Mouse (Mus musculus) left cerebral cortex, postnatal 4 days (tissue): ENCODE data around the gene Fndc5. TPM values are rescaled to one million over a fixed set of nuclear protein-coding genes. Genes with fewer than 3 reads are reported as not detected.

Source experiments
- DNase-seq: peaks from one replicate; pipeline ENCODE4 v3.0.0-alpha.2; 2022
- intact Hi-C: fragments of 180-260 bp; cut with DNase I; formaldehyde crosslinking; loops from one replicate; pipeline ENCODE4 v1.15.1; 2025
- total RNA-seq, 2 experiments: library from RNA; stranded (reverse); gene quantifications; 2 replicates each; pipeline ENCODE4 v1.2.3; 2021

Gene Fndc5
- total RNA-seq = 10 to 100 TPM; 16.4 to 18.0 TPM

DNA sequence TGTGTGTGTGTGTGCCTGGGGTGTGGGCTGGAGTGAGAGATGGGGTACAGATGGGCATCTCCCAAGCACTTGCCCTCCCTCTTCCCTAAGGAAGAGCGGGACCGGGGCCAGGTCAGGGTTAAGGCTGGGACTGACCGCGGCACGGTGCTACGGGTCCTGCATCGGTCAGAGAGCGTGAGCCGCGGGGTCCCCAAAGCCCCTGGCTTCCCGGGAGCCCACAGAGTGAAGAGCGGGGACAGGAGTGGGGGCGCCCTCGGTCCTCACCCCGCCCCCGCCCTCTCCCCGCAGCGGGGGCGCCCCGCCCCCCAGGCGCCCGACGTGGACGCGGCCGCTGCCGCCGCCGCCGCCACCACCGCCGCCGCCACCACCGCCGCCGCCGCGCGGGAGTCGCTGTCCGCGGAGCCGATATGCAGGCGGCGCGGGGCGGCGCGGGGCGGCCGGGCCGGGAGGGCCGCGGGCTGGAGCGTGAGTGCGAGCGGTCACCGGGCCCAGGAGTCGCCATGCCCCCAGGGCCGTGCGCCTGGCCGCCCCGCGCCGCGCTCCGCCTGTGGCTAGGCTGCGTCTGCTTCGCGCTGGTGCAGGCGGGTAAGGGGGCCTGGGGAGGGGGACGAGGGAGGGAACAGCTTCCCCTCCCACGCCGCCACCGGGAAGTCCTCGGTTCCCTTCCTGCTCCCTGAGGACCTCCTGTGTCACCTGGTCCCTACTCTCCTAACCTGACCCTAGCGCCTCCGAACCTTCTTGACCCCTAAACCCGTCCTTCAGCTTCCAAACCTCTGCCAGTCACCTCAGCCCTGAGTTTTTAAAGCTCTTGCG lies at the start of gene Fndc5:
Gene Fndc5, plus strand, starts transcription at position 421 of the 813 bp plus-strand sequence.
- intact Hi-C loops = no loop called here
- DNase-seq = no peak

- intact Hi-C loops = loop anchor here (5.0 kb wide), 1 partner anchor 116 kb away; no protein-coding TSS in a partner anchor
- DNase-seq = no peak
These were observed 48.9 kb upstream of the Fndc5 start for GRCm38 (mm10) chr4:129087850-129088249.

DNA sequence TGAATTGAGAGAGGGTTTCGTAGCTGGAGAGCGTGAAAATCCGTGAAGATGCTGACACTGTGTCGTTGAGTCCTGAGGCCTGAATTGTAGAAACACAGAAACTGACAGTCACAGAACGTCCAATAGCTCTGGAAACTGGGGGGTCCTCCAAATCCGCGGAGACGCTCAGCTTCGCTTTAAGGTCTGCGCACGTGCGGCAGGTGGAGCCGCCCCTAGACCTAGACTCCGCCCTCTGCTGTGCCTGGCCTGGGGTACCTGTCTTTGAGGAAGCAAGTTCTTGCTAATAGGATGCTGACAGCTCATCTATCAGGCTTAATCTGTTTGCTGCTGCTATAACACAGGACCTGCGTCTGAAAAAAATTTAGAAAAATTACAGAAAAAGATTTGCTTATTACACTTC lies 41.5 kb upstream of the Fndc5 start:
- intact Hi-C loops = no loop called here

DNA sequence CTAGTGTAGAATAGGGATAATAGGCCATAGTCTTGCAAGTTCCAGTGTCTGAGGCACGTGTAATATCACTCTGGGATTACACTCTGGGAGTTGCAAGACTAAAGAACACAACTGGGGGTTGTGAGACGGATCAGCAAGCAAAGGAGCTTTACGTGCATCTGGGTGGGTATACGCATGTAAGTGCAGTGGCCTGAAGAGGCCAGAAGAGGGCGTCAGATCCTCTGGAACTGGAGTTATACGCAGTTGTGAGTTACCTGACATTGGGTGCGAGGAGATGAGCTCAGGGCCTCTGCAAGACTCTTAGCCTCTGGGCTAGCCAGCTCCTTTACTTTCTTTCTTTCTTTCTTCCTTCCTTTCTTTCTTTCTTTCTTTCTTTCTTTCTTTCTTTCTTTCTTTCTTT lies 39.8 kb upstream of the Fndc5 start:
- DNase-seq = no peak
- intact Hi-C loops = no loop called here

More for the DNA sequence above, 41.5 kb upstream of the Fndc5 start:
- DNase-seq = no peak

GRCm38 (mm10) chr4:129102133-129102829 lies 34.5 kb upstream of the Fndc5 start:
- no peak for DNase-seq
- intact Hi-C loops = no loop called here

DNA sequence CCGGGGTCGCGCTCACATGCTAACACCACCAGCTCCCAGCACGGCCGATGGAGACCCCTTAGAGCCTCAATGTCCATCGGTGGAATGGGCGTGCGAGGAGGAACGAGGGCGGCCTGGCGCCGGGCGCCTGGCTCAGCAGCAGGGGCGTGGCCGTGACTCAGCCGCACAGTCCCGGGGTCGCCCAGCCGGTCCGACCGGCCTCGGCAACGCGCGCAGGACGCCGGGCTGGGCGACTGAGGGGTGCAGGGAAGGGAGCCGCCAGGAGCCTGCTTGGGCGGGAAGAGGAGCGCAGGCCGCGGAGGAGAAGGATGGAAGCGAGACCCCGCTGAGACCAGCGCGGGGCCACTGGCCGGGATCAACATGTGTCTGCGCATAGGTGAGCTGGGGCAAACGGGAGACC lies 31.4 kb upstream of the Fndc5 start, which contains the start of gene Tmem54:
Gene Tmem54, plus strand, starts transcription at position 193 of the 400 bp plus-strand sequence.
- no peak for DNase-seq
- intact Hi-C loops = no loop called here

DNA sequence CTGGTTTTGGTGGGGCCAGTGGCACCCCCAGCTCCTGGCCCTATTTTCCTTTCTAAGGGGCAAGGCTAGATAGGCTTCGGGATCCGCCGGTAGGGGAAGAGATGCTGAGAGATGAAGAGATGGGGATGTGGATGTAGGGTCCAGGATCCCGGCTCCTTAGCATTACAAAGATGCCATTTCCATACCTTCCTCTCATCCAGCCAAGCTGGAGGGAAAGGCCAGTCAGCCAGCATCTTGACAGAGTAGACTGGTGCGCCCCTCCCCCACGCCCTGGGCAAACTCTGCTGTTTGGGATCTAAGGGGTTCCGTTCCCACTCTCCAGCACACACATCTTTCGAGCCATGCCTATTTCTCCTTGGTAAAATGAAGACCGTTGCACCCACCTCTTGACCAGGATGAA lies 30.7 kb upstream of the Fndc5 start:
- intact Hi-C loops = no loop called here
- DNase-seq = no peak

DNA sequence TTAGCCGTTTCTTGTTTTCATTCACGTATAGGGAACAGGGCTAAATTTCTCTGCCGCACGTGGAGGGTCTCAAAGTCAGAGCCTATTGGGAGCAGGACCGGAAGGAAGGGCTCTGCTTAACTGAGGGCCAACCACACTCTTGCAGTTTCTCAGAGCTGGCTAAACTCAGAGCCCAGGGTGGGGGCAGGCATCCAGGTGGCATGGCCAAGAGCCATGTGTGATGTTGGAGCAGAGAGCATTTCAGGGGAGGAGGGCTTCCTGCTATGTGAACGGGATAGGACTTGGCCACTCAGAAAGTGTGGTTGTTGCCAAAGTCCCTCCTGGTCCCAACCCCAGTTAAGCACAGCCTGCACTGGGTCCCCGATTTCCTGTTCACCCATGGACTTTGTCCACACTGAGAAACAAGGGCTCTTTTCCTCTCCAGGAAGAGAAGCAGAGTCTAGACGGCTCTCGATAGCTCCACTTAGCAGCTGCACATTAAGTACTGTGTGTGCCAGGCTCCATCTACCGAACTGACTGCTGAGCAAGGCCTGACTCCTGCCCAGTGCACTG lies 29.4 kb upstream of the Fndc5 start:
- peak; percentile 74 for DNase-seq
- intact Hi-C loops = no loop called here

- DNase-seq = no peak
These were observed 28.2 kb upstream of the Fndc5 start for GRCm38 (mm10) chr4:129108624-129109023.

GRCm38 (mm10) chr4:129110804-129111203 lies 26.0 kb upstream of the Fndc5 start:
- no peak for DNase-seq
- intact Hi-C loops = no loop called here

More at GRCm38 (mm10) chr4:129108624-129109023, 28.2 kb upstream of the Fndc5 start:
- intact Hi-C loops = no loop called here

- peak; percentile 45 for DNase-seq
- intact Hi-C loops = no loop called here
These were observed 25.4 kb upstream of the Fndc5 start for GRCm38 (mm10) chr4:129111350-129111749.

DNA sequence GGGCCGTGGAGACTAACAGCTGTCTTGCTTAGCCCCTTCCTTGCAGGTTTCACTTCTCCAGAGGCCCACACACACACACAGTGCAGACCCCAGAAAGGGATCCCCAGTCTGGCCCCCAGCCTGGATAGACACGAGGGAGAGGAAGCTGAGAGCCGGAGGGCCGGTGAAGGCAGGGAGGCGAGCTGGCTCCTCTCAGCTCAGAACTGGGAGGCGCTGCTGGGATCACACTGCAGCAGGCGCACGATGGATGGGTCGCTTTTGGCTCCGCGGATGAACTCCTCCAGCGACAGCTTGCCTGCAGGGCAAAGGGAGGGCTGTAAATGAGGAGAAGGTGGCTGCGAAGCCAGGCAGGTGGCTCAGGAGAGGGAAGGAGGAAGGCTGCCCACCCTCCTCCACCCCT lies 24.6 kb upstream of the Fndc5 start:
- peak; percentile 56 for DNase-seq
- intact Hi-C loops = no loop called here

DNA sequence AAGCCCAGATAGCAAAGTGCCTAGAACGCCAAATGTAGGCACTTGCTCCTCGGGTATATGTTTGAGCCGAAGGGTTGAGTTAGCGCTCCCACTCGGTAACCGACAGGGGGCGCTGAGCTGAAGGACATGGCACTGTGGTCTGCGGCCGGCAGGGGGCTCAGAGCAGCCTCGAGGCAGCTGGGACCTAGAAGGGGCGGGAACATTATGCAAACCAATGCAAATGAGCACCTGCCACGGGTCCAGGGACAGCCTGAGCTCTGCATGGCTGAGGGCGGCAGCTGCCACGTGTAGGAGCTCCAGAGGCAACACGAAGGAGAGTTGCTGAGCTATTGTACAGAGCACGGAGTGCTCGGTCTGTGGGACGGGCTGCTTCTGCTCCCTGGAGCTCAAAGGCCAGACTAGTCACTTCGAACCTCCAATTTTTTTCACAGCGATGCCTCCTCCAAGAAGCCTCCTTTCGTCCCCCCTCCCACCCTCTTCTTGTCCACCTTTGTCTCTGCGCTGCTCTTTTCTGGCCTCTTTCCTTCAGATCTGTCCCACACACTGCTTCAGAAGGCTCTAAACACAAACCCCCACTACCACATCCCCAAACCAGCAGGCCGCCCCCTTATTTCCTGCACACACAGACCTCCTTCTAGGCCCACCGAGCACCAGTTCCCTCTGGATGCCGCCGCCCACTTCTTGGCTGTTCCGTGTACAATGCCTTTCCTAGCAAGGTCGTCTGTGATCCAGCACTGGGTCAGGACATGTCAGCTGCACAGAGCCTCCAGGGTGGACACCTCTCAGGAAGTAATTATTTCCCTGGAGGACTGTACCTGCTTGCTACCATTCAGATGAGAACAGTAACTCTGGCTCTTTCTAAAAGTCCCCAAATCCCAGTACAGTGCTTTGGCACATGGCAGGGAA lies 23.5 kb upstream of the Fndc5 start:
- intact Hi-C loops = no loop called here

GRCm38 (mm10) chr4:129116703-129117102 lies 20.1 kb upstream of the Fndc5 start:
- intact Hi-C loops = no loop called here
- DNase-seq = no peak

More for the DNA sequence above, 23.5 kb upstream of the Fndc5 start:
- DNase-seq = peak; percentile 97

DNA sequence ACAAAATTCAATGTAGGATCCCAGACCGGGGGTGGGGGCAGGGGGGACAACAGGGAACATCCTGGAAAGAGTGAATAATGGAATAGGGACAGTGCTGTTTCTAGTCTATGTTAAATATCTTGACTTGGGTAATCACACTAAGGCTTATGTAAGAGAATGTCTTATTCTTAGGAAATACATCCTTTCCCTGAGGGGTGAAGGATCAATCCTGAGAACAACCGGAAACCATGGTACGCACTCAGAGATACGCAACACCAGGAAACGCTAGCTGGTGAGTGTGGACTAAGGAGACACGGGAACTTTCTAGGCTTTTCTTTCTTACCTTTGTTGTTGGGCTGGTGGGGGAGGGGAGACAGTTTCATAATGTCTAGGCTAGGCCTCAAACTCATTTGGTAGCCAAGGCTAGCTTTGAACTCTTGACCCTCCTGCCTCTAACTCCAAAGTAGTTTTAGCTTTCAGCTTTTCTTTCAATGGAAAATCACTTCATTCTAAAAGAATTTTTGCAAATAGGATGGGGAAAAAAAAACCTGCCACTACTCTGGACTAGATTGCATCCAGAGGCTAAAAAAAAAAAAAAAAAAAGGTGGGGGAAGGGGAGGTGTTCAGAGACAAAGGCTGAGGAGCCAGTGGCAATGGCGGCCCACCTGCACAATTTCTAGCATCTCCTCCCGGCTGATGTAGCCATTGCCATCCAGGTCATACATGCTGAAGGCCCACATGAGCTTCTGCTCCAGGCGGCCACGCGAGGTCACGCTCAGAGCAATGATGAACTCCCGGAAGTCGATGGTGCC lies 18.9 kb upstream of the Fndc5 start:
- intact Hi-C loops = no loop called here
- no peak for DNase-seq

DNA sequence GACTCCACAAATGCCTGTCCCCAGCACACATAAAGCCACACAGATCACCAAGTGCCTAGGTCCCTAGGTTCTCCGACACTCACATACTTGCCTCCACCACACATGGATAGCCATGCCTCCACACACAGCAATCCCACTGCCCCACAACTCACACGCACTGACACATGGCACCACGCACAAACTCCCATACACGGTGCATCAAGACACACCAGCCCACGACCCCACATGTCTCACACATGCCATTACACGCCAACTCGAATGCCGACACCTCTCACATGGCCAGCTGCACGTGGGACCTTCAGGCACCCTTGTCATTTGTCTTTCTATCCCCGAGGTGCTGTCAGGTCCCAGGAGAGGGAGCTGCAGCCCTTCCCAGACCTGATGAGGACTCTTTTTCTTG lies 17.1 kb upstream of the Fndc5 start:
- intact Hi-C loops = no loop called here
- no peak for DNase-seq

DNA sequence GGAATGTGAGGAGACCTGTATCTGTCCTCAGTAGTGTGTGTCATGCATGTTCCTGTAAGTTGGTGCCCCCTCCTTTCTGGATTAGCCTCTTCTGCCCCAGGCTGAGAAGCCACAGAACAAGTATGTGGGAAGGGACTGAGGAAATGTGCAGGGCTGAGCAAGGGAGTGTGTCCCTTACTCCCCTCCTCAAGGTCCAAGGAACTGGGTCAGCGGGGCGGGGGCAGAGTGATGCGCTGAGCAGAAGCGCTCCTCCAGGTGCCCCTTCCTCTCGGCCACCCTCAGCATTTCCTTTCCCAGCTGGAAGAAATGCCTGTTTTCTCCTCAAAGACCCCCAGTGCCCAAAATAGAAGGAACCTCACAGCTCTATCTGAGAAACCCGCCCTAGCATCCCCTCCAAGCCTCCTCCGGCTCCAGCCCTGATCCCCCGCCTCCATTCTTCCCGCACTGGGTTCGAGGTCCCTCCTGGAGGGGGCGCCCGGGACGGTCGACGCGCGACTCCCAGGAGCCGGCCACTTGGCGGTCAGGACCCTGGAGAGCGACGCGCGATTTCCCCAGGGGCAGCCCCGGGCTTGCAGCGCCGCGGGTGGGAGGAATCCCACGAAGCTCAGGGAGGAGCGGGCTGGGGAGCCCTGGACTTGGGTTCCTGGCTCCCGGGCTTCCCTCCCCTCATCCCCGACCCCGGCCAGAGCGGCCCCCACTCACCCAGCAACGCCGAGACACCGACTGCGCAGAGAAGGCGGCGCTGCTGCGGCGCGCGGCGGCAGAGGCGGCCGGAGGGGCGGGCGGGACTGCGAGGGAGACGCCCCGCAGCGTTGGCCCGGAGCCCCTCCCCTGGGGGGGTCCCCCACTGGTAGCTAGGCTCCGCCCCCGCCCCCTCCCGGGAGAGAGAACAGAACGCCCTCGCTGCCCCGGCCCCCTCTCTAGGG lies 16.0 kb upstream of the Fndc5 start:
- intact Hi-C loops = no loop called here
- peak; percentile 42 for DNase-seq

DNA sequence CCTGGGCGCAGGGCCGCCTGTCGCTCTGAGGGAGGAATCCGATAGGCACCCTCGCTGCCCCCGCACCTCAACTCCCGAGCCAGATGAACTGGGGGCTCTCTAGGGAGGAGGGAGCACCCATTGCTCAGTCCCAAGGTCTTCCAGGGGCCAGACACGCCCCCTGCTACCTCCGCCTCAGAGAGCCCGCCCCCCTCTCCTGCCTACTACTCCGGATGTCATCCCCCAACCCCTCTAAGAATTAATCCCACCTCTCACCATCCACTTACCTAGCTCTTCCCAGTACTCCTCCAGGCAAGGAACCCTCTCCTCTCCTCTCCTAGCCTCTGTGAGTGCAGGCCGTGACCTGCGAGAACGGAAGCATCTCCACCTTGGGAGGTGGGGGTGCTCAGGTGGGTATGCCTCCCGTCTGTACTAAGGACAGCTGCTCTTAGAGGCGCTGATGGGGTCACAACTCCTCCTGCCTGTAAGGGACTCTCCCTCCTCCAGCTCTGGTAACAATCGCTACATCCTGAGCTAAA lies 15.2 kb upstream of the Fndc5 start, which contains the start of gene Hpca:
Gene Hpca, minus strand, starts transcription at position 468 of the 518 bp plus-strand sequence.
- peak; percentile 44 for DNase-seq
- intact Hi-C loops = no loop called here
